Mouse (Mus musculus) G1E (cell line): ENCODE measurements at regions not wholly inside any gene's neighbourhood (a gene's known extent, or its start where the extent isn't known, plus 50 kb on each side); places are given as distances from the start of the nearest gene placed in this dataset.

ENCODE experiments used
- CTCF ChIP-seq: IDR thresholded peaks from 2 replicates; pipeline ENCODE4 v1.5.1; 2012; ENCODE audit warnings: low read depth, low read length, inconsistent platforms, mixed read lengths
- GATA1 ChIP-seq: IDR thresholded peaks from 2 replicates; pipeline ENCODE4 v1.6.1; 2012; ENCODE audit warnings: borderline replicate concordance, low read length, inconsistent platforms, mixed read lengths

DNA sequence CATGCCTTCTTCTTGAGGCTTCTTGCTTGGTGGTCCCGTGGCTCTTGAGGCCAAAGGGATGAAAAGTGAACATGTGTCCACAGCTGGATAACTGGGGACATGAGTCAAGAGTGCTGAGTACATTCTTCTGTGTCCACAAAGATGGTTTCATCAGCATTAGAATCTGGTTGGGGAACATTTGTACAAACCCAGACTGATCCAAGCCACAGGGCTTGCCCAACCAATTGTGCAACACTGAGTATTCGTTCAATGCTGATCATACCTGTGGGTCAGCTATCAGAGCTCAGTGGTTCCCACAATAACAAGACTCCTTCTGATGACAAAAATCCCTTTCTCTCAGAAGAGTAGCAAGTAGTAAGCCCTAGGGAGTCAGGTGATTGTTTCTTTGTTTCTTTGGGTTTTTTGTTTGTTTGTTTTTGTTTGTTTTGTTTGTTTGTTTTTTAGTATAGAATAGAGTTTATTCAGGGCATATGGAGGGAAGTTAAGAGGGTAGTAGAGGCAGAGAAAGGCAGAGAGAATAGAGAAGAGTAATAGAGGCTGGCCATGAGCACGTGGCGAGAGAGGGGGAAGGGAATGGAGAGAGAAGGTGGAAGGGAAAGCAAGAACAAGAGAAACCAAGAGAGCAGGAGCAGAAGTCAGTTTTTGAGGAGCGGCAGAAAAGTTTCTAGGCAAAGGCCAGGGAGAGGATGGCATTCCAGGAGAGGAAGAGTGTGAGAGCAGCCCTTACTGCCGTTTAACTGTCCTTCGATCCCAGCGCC, 612.5 kb downstream of the Zfp706 start:
- TF ChIP-seq CTCF: no peak
- no peak for TF ChIP-seq GATA1
